Mouse (Mus musculus): Measurements from ENCODE around the gene Reck. TPM values are rescaled to one million over a fixed set of nuclear protein-coding genes. Genes with fewer than 3 reads are reported as not detected.
A peak's percentile ranks its signal among the peaks of the same experiment; 100 is the strongest.

Reck gene
- total RNA-seq, 2 experiments from 2014 or later, result 6.5 to 8.3 TPM

DNA sequence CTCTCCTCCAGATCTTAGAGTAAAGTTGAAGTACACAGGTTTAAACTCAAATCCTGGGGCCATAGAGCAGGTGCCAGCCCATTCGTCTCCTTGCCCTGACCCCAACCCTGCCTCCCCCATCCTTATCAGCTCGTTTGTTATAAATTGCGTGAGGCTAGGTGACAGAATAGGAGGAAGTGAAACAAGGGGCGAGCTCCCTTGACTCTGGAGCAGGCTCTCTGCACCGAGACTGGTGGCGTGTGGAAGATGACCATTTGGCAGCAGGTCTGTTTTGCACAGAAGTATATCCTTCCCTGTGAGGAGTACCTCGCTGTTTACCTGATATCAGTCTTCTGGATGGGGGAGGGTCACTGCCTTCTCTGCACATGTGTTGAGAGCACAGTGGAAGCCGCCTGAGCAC lies 23.9 kb downstream of the Reck start:
- DNase-seq (ENCODE audit: low spot score in 2 of 2), result no peak

DNA sequence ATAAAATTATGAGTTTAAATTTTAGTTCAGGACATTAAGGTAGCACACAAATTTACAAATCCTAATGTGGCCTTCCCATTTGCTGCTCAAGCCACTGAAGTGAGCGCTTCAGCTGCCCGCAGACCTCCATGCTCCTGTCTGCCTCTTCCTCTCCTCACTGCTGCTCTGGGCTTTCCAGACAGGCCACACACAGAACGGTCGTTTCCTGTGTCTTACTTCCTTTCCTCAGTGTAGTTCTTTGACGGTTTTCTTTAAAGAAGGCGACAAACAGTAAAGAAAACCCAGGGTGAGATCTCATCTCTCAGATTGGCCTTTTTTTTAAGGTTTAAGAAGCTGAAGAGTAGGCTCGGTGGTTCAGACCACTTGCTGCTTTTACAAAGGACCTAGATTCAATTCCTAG lies 28.4 kb downstream of the Reck start:
- DNase-seq (ENCODE audit: low spot score in 2 of 2), result no peak

DNA sequence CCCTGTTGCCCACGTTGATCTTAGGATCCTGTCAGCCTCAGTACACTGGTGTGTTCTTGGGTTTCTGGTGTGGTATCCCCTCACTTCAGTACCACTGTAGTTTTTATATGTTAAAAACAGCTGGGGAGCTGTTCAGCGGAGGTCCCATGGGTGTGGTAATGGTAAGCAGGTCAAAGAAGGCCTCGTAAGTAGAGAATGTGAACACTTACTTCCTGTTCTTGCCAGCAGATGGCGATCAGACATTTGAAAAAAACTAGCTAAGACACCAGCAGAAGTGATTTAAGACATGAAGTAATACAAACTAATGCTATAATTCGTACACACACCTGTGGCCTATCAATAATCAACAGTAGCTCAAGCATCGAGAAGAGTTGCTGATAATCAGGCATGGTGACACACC lies 31.1 kb downstream of the Reck start:
- peak; percentile 54 to 56 for DNase-seq (ENCODE audit: low spot score in 2 of 2)

DNA sequence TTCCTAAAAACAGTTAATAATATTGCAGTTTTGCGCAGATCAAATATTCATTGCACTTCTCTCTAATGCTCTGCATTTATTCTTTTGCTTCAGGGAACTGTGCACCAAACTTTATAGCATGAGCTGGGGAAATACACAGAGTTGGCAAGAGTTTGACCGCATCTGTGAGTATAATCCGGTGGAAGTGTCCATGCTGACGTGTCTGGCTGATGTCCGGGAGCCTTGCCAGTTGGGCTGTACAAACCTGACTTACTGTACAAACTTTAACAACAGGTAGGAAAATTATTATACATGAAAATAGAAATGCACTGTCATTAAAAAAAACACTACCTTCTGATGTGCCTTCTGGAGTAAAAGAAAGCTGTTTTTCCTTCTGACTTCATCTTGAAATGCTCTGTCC lies 42.9 kb downstream of the Reck start:
- DNase-seq (ENCODE audit: low spot score in 2 of 2), result no peak

DNA sequence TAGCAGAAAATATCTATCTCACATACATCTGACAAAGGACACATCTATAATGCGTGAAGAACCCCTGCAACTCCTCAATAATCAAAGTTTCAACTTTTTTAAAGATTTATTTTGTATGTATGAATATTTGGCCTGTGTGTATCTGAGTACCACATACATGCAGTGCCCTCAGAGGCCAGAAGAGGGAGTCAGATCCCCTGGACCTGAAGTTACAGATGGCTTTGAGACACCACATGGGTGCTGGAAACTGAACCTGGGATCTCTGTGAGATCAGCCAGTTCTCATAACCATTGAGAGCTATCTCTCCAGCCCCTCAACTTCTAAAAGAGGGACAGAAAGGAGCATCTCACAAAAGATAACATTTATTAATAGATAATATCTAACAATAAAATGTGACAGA lies 45.3 kb downstream of the Reck start:
- no peak for DNase-seq (ENCODE audit: low spot score in 2 of 2)

DNA sequence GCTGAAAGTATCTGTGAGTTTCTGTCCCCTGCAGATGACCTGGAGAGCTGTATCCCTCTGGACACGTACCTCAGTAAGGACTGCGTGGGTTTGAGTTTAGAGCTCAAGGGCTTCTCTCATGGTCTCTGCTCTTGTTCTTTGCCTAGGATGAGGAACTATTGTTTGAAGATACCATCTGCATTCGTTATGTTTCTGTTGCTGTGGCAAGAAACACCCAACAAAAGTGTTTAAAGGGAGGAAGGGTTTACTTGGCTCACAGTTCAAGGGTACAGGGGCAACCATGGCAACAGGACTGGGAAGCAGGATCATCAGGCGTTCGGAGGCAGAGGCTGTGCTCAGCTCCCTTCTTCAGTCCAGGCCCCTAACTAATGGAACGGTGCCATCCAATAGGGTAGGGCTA lies 49.8 kb downstream of the Reck start:
- DNase-seq (ENCODE audit: low spot score in 2 of 2), result no peak

DNA sequence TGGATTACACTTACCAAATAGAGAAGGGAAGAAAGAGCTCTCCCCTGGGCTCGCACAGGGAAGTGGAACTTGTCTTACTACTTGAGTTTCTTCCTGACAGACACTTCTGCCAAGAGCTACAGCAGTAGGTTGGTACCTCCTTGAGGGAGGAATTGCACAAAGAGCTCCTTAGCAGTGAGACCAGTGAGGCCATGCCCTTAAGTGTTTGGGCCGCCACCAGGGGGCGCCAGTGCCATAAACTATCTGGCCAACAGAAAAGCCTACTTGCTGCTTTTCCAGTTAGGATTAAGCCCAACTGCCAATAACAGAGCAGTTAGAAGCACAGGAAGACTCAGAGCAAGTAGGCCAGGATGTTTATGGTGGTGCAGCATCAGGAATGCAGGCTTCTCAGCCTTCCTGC lies 50.4 kb downstream of the Reck start:
- DNase-seq (ENCODE audit: low spot score in 2 of 2), result peak; percentile 81 to 86

DNA sequence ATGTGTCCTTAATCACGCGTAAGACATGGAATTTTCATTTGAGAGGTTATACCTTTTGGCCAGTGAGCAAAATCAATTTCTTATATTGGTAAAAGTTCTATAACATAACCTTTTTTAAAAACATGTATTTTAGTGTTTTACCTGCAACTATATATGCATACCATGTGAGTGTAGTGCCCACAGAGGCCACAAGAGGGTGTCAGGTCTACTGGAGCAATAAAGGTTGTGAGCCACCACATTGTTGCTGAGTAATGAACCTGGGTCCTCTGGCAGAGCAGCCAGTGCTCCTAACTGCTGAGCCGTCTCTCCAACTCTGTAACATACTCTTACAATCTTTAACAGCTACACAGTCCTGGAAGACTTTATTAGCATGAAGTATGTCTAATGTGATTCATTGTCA lies 52.5 kb downstream of the Reck start:
- peak in 1 of 2 experiments; percentile 5 for DNase-seq (ENCODE audit: low spot score in 2 of 2)

DNA sequence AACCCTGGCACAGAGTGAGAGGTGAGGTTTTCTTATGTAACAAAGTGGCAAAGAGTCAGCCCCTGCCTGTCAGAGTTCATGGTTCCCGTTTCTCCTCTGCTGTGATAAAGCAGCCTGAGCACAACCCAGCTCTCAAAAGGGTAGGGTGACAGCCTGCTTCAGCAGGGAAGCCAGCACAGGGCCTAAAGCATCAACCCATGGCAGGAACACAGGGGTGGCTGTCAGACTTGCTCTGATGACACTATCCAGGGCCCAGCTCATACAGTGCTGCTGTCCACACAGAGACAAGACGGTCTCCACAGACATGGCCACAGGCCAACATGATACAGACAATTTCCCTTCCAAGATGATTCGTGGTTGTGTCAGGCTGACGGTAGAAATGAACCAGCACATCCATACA lies 56.5 kb downstream of the Reck start:
- no peak for DNase-seq (ENCODE audit: low spot score in 2 of 2)

DNA sequence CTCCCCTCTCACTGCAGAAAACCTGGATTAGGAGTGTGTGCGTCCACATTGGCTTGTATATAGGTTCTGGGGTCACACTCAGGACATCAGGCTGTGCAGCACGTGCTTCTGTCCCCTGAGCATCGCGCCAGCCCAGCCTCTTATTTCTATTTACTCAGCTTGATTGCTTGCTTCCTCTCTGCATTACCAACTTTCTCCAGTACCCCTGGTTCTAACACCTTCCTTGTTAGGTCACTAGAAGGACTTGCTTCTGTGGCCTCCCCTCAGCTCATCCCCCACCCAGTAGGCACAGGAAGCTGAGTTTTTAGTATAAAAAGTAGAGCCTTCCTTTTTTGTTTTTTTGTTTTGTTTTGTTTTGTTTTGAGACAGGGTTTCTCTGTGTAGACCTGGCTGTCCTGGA lies 60.9 kb downstream of the Reck start:
- no peak for DNase-seq (ENCODE audit: low spot score in 2 of 2)

DNA sequence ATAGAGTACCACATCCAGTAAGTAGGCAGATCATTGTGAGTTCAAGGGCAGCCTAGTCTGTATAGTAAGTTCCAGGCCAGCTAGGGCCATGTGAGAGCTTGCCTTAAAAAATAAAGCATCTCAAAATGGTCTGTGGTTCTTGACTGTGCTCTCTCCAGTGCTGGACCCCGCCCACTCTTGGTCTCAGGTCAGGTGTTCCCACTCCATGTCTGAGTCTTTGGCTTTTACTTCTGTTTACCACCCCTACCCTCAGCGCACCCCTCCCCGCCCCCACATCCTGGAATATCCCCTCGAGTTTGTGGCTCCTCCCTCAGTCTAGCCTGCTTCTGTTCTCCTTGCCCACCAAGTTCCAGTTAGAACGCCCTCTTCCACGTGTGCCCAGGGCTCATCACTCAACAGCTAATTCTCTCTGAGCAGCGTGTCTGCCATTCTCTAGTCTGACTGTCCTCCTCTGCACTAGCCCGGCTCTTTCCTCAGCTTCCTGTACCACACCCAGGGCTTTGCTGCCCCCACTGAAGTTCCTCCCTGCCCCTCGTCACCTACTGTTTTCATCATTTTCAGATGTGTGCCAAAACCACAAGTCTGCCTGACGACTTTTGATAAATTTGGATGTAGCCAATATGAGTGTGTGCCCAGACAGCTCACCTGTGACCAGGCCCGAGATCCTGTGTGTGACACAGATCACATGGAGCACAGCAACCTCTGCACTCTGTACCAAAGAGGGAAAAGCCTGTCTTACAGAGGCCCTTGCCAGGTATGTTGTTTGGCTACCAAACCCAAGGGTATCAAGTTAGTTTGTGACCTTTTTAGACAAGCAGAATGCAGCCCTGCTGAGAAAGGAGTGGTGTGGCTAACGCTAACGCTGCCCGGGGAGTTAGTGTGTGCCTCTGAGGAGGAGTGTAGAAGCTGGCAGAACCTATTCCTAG lies 61.7 kb downstream of the Reck start:
- no peak for DNase-seq (ENCODE audit: low spot score in 2 of 2)

DNA sequence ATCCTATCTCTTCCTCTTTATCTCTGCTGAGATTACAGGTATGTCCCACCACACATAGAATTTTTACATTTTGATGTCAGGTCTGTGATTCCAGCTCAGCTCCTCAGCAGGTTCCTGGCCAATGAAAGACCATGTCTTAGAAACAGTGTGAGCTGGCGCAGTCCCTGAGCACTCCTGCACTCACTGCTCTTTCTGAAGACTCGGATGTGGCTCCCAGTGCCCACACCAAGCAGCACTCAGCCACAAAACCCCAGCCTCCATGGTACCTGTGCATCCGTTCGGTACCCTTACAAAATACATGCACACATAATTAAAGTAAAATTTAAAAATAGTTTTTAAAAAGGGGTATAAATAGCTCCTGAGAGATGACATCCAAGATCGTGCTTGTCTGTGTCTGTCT lies 66.0 kb downstream of the Reck start:
- DNase-seq (ENCODE audit: low spot score in 2 of 2), result no peak

DNA sequence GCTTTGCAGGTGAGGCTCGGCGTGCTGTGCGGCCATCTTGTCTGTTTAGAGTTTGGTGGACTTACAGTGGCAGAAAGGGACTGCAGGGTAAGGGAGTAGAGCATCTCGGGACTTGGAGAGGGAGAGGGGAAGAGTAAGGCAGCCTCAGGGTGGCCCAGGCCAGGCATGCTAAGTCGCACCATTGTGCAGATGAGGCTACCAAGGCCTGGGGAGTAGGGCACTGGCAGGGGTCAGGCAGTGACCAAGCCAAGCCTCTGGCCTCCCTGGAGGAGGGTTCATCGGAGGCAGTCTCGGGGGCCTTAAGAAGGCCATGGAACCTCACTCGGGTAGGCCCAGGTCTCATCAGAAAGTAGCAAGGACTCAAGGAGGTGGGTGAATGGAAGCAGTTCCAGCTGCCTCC lies 67.1 kb downstream of the Reck start:
- no peak for DNase-seq (ENCODE audit: low spot score in 2 of 2)

DNA sequence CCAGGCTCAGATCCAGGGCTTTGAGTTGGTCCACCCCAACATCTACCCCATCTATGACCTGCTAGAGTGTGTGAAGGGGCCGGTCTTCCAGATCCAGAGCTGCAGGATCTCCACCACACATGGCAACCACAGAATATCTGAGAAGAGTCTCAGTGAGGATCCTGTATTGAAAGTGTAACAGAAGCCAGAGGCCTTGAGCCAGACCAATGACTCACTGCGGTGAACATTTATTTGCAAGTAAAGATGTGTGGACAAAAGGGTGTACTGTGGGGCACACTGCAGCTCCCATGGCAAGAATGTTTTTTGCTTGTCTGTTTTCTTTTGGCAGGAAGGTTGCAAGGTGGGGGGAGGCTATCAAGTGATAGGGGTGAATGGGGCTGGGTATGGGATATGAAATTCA lies 72.2 kb downstream of the Reck start:
- no peak for DNase-seq (ENCODE audit: low spot score in 2 of 2)

DNA sequence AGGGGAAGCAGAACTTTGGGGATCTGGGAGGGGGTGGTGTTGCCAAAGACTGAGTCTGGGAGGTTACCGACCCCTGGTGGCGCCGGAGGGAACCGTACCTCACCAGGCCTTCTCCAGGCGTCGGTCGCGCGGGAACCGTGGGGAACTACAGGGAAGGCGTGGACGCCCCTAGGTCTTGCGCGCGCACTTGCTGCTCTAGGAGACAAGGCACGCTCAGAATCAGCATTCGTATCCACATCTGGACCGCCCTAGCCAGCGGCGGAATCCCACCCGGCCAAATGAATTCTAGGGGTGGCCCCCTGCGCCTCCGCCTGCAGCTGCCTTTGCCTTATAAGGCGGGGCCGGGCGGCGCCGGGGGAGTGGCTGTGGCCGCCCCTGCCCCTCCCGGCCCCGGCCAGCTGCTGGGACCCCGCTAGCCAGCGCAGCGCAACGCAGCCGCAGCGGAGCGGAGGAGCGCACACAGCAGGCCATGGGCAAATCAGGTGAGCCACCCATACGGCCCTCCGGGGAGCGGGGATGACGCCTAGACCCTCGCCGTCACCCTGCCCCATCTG lies 82.0 kb downstream of the Reck start, which contains the start of gene Glipr2:
Glipr2 (plus strand) TSS at position 110 of the 554 bp plus-strand sequence.
- peak; percentile 50 for DNase-seq (ENCODE audit: low spot score in 2 of 2)

DNA sequence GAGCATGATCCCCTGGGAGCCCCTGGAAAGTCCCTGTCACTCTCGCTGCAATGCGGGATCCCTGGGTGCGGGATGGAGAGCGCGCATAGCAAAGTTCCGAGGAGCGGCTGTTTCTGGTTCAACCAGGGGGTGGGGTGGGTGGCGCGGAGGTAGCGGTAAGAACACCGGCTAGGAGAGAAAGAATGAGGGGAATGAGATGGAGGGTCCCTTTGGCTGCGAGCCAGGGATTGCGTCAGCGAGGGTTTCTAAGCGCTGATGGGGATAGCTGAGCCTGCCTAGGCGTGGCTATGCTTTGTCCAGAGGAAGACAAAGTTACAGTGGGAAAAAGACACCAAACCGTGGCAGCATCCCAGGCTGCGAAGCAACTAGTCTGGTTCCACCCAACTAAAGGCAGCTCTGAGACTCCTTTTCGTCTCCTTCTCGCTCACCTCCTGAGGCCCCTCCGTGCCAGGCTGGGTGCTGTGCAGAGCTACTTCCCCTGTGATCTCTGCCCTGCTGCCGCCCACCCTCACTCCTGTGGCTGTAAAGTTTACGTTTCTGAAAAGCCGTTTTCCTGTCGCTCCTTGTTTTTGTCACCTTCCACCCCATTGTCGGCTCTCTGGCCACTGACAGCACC lies 82.6 kb downstream of the Reck start:
- peak in 1 of 2 experiments; percentile 10 for DNase-seq (ENCODE audit: low spot score in 2 of 2)

DNA sequence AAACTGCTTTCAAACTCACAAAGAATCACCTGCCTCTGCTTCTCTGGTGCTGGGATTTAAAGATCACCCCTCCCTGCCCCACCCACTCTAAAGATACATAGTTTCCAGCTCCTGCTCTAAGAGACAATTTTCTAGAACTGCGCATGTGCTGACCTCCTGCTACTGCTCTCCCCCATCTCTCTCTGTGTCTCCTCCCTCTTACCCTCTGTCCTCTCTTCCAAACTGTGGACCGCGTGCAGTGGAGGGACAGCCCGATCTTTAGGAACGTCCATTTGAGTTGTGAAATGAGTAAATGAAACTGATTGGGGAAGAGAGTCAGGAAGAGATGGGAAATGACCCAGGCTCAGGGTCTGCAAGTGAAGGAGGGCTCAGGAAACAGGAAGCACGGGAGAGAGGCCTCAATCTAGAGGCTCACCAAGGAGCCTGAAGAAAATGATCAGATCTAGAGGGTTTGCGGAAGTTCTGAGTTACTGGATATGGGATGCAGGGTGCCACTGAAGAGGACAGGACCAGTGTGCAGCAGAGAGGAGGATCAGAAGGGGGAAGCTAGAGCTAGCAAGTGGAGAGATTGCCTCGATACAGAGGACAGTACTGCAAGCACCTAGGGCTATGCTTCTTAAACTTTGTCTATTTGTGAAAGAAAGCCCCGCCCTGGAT lies 84.3 kb downstream of the Reck start:
- DNase-seq (ENCODE audit: low spot score in 2 of 2), result no peak

DNA sequence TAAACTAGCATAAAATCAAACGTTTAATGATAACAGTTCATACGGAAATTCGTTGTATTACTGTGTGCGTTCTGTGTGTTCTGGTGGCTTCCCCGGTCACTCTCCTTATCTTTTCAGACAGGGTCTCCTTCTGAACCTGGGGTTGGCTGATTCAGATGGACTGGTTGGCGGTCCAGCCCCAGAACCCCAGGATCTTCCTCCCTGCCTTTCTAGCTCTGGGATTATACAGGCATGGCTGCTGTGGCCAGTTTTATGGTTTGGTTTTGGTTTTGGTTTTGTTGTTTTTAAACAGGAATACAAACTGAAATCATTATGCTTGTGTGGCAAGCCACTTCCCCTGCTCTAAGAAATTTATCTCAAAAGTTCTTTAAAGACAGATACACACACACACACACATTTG lies 84.9 kb downstream of the Reck start:
- no peak for DNase-seq (ENCODE audit: low spot score in 2 of 2)

DNA sequence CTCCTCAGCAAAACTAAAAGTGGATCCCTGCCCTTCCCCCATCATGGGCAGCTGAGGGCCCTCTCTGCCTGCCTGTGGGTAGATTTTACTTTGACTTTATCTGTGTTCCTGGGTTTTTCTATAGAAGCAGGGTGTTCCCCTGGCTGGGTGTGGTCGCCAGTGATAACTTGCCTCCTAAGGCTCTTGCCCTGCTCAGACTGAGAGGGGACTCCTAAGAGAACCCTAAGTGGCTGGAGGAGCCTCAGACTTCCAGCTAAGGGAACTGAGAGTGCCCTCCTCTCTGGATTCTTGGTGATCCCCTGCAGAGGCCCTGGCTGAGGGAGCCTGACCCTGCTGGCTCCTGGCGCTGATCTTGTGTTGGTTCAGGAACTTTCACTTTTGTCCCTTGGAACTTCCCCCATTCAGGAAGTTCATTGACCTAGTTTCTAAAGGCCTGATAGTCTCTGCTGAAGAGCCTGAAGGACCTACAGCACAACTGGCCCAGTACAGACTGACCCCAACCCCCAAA lies 89.0 kb downstream of the Reck start:
- no peak for DNase-seq (ENCODE audit: low spot score in 2 of 2)

DNA sequence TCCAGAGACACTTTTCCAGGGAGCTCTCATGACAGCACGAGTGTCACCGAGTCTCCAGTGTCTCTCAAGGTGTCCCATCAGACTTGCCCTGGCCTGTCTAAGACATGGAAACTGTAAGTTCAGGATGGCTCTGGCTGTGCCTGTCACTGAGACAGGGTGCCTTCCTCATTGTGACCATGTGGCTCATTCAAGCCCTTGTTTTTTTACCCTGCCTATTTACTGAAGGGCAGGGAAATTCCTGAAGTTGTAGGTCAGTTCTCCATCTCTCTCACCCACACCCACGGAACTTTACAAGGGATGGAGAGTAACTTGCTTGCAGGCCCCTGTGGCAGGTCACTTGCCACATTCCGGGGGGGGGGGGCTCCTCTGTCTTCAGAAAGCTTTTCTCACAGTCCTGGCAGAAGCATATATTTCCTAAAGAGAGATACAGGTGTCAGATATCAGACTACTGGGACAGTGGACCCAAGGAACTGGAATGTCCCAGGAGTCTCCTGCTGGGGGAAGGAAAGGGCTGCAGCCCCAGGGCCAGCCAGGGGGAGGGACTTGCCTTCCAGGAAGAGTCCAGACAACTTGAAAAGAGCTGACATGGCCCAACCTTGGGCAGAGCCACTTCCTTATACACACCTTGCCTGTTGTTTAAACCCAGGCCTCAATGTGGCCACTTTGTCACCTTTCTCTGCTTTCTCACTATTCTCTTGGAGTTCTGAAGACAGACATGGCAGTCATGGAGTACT lies 89.8 kb downstream of the Reck start:
- DNase-seq (ENCODE audit: low spot score in 2 of 2), result no peak

All from left cerebral cortex, adult 18-20 months (tissue).